Mouse (Mus musculus): ENCODE measurements at regions not wholly inside any gene's neighbourhood (a gene's known extent, or its start where the extent isn't known, plus 50 kb on each side); places are given as distances from the start of the nearest gene placed in this dataset.

- no peaks in the 10 kb centered on the region for H3K27me3 ChIP-seq (ENCODE audit: control insufficient read depth, insufficient read depth, low read length)
- peaks cover 11% of the 10 kb centered on the region; the same call in 1 of the 2 replicates for H3K4me1 ChIP-seq (ENCODE audit: control insufficient read depth, insufficient read depth, insufficient read length, low read length)
- TF ChIP-seq POLR2A (IDR thresholded peaks at IDR 0.05; ENCODE audit: low read depth, low read length) = no peak
- no peak for TF ChIP-seq CTCF (IDR thresholded peaks at IDR 0.05; ENCODE audit: extremely low read depth, insufficient read length, insufficient replicate concordance, low read depth, low read length)
- WGBS = 85% methylated on average over 2 of the region's 2 CpGs
- H3K36me3 ChIP-seq (ENCODE audit: control insufficient read depth, insufficient read depth, low read length) = no peaks in the 10 kb centered on the region
- H3K4me3 ChIP-seq (ENCODE audit: low read depth, low read length) = no peak overlapping the region
- no peak overlapping the region for H3K27ac ChIP-seq (ENCODE audit: insufficient read depth, low read depth, low read length)
These were observed 86.5 kb downstream of the Phlda1 start for GRCm38 (mm10) chr10:111592416-111593149.

GRCm38 (mm10) chr10:111593280-111593679 lies 87.2 kb downstream of the Phlda1 start:
- Histone ChIP-seq H3K4me3 (ENCODE audit: low read depth, low read length) (no peak overlapping the region), H3K27ac (ENCODE audit: insufficient read depth, low read depth, low read length) (no peak overlapping the region), H3K27me3 (ENCODE audit: control insufficient read depth, insufficient read depth, low read length) (no peaks in the 10 kb centered on the region), H3K4me1 (ENCODE audit: control insufficient read depth, insufficient read depth, insufficient read length, low read length) (peaks cover 6% of the 10 kb centered on the region; the same call in 1 of the 2 replicates), H3K36me3 (ENCODE audit: control insufficient read depth, insufficient read depth, low read length) (no peaks in the 10 kb centered on the region)
- TF ChIP-seq CTCF (IDR thresholded peaks at IDR 0.05; ENCODE audit: extremely low read depth, insufficient read length, insufficient replicate concordance, low read depth, low read length) (no peak), POLR2A (IDR thresholded peaks at IDR 0.05; ENCODE audit: low read depth, low read length) (no peak)
- WGBS = 99% methylated on average over 2 of the region's 2 CpGs

- Histone ChIP-seq H3K36me3 (ENCODE audit: control insufficient read depth, insufficient read depth, low read length) (no peaks in the 10 kb centered on the region), H3K27ac (ENCODE audit: insufficient read depth, low read depth, low read length) (peak overlapping the region; percentile 0; the same call in 1 of the 2 replicates), H3K27me3 (ENCODE audit: control insufficient read depth, insufficient read depth, low read length) (no peaks in the 10 kb centered on the region), H3K4me1 (ENCODE audit: control insufficient read depth, insufficient read depth, insufficient read length, low read length) (peaks cover 3% of the 10 kb centered on the region; the same call in 1 of the 2 replicates), H3K4me3 (ENCODE audit: low read depth, low read length) (peak overlapping the region; percentile 25; the same call in 1 of the 2 replicates)
- 57% methylated on average over 11 of the region's 11 CpGs for WGBS
- TF ChIP-seq POLR2A (IDR thresholded peaks at IDR 0.05; ENCODE audit: low read depth, low read length) (no peak), CTCF (IDR thresholded peaks at IDR 0.05; ENCODE audit: extremely low read depth, insufficient read length, insufficient replicate concordance, low read depth, low read length) (no peak)
These were observed 88.1 kb downstream of the Phlda1 start for GRCm38 (mm10) chr10:111594171-111594570.

- peak overlapping the region; percentile 25 for H3K4me3 ChIP-seq (ENCODE audit: low read depth, low read length)
- TF ChIP-seq POLR2A (IDR thresholded peaks at IDR 0.05; ENCODE audit: low read depth, low read length) (no peak), CTCF (IDR thresholded peaks at IDR 0.05; ENCODE audit: extremely low read depth, insufficient read length, insufficient replicate concordance, low read depth, low read length) (no peak)
These were observed 88.6 kb downstream of the Phlda1 start for GRCm38 (mm10) chr10:111594651-111595050.

GRCm38 (mm10) chr10:111595513-111595995 lies 89.5 kb downstream of the Phlda1 start:
- H3K36me3 ChIP-seq (ENCODE audit: control insufficient read depth, insufficient read depth, low read length) = no peaks in the 10 kb centered on the region
- H3K27me3 ChIP-seq (ENCODE audit: control insufficient read depth, insufficient read depth, low read length) = no peaks in the 10 kb centered on the region
- peaks cover 11% of the 10 kb centered on the region; the same call in 1 of the 2 replicates for H3K4me1 ChIP-seq (ENCODE audit: control insufficient read depth, insufficient read depth, insufficient read length, low read length)
- WGBS = 25% methylated on average over 8 of the region's 8 CpGs
- TF ChIP-seq CTCF (IDR thresholded peaks at IDR 0.05; ENCODE audit: extremely low read depth, insufficient read length, insufficient replicate concordance, low read depth, low read length) (no peak), POLR2A (IDR thresholded peaks at IDR 0.05; ENCODE audit: low read depth, low read length) (no peak)
- H3K4me3 ChIP-seq (ENCODE audit: low read depth, low read length) = peak overlapping the region; percentile 35; the same call in 1 of the 2 replicates
- H3K27ac ChIP-seq (ENCODE audit: insufficient read depth, low read depth, low read length) = peak overlapping the region; percentile 59

More at GRCm38 (mm10) chr10:111594651-111595050, 88.6 kb downstream of the Phlda1 start:
- Histone ChIP-seq H3K27me3 (ENCODE audit: control insufficient read depth, insufficient read depth, low read length) (no peaks in the 10 kb centered on the region), H3K27ac (ENCODE audit: insufficient read depth, low read depth, low read length) (peak overlapping the region; percentile 0; the same call in 1 of the 2 replicates), H3K36me3 (ENCODE audit: control insufficient read depth, insufficient read depth, low read length) (no peaks in the 10 kb centered on the region), H3K4me1 (ENCODE audit: control insufficient read depth, insufficient read depth, insufficient read length, low read length) (peaks cover 6% of the 10 kb centered on the region; the same call in 1 of the 2 replicates)
- 22% methylated on average over 10 of the region's 10 CpGs for WGBS

GRCm38 (mm10) chr10:111598650-111599049 lies 92.6 kb downstream of the Phlda1 start:
- TF ChIP-seq POLR2A (IDR thresholded peaks at IDR 0.05; ENCODE audit: low read depth, low read length) (no peak), CTCF (IDR thresholded peaks at IDR 0.05; ENCODE audit: extremely low read depth, insufficient read length, insufficient replicate concordance, low read depth, low read length) (no peak)
- Histone ChIP-seq H3K27me3 (ENCODE audit: control insufficient read depth, insufficient read depth, low read length) (no peaks in the 10 kb centered on the region), H3K4me3 (ENCODE audit: low read depth, low read length) (no peak overlapping the region), H3K36me3 (ENCODE audit: control insufficient read depth, insufficient read depth, low read length) (no peaks in the 10 kb centered on the region), H3K27ac (ENCODE audit: insufficient read depth, low read depth, low read length) (no peak overlapping the region), H3K4me1 (ENCODE audit: control insufficient read depth, insufficient read depth, insufficient read length, low read length) (peaks cover 14% of the 10 kb centered on the region; the same call in 1 of the 2 replicates)
- WGBS = 58% methylated on average over 5 of the region's 5 CpGs

Measured in small intestine, adult 2 months (tissue).